Mouse (Mus musculus): ENCODE measurements around the gene Olfr51.

GRCm38 (mm10) chr11:51011821-51012220 lies 8.4 kb downstream of the Olfr51 start:
- TF ChIP-seq CTCF (IDR thresholded peaks at IDR 0.05) (no peak), EP300 (IDR thresholded peaks at IDR 0.05) (no peak)
